Mouse (Mus musculus) granulocyte monocyte progenitor cell, adult 5-6 weeks (primary cell): ENCODE measurements around the gene Adamtsl1. TPM values are rescaled to one million over a fixed set of nuclear protein-coding genes. Genes with fewer than 3 reads are reported as not detected.

Source experiments
- ATAC-seq: replicated peaks from 2 replicates; pipeline ENCODE4 v1.8.0; 2016; ENCODE audit warnings: mild to moderate bottlenecking, moderate TSS enrichment, inconsistent platforms; ENCODE audit not compliant: poor library complexity, severe bottlenecking
- total RNA-seq, 2 experiments: library from RNA; stranded (forward) in 1 of 2; stranded (reverse) in 1 of 2; fragments of 200-712, 200-1000 nt in 1 of 2; fragments of >200 nt in 1 of 2; fragmentation: Nextera tagmentation in 1 of 2; gene quantifications; 2 replicates each; pipeline ENCODE4 v1.2.3; 2014 to 2017

Adamtsl1 gene
- total RNA-seq, 2 experiments from 2014 or later: not detected

GRCm38 (mm10) chr4:86353550-86353949, 839.6 kb downstream of the Adamtsl1 start:
- no peak for ATAC-seq

GRCm38 (mm10) chr4:86359398-86359797, 845.4 kb downstream of the Adamtsl1 start:
- ATAC-seq: no peak

GRCm38 (mm10) chr4:86369055-86369454, 855.1 kb downstream of the Adamtsl1 start:
- ATAC-seq: no peak

GRCm38 (mm10) chr4:86373166-86373565, 859.2 kb downstream of the Adamtsl1 start:
- no peak for ATAC-seq

- no peak for ATAC-seq
Observed at GRCm38 (mm10) chr4:86383124-86383523, 869.2 kb downstream of the Adamtsl1 start.

- no peak for ATAC-seq
Observed at GRCm38 (mm10) chr4:86385121-86385520, 871.1 kb downstream of the Adamtsl1 start.

- ATAC-seq: no peak
Observed at GRCm38 (mm10) chr4:86388430-86388829, 874.5 kb downstream of the Adamtsl1 start.

- no peak for ATAC-seq
Observed at GRCm38 (mm10) chr4:86391176-86391575, 877.2 kb downstream of the Adamtsl1 start.

- no peak for ATAC-seq
Observed at GRCm38 (mm10) chr4:86395636-86396035, 881.7 kb downstream of the Adamtsl1 start.

- no peak for ATAC-seq
Observed at GRCm38 (mm10) chr4:86396672-86397288, 882.8 kb downstream of the Adamtsl1 start.

- no peak for ATAC-seq
Observed at GRCm38 (mm10) chr4:86397470-86397869, 883.5 kb downstream of the Adamtsl1 start.

GRCm38 (mm10) chr4:86401116-86401515, 887.1 kb downstream of the Adamtsl1 start:
- no peak for ATAC-seq

- ATAC-seq: no peak
Observed at GRCm38 (mm10) chr4:86406501-86407199, 892.7 kb downstream of the Adamtsl1 start.

- no peak for ATAC-seq
Observed at GRCm38 (mm10) chr4:86407200-86407527, 893.2 kb downstream of the Adamtsl1 start.

- no peak for ATAC-seq
Observed at GRCm38 (mm10) chr4:86408421-86408820, 894.4 kb downstream of the Adamtsl1 start.

GRCm38 (mm10) chr4:86410946-86411345, 897.0 kb downstream of the Adamtsl1 start:
- ATAC-seq: no peak

- no peak for ATAC-seq
Observed at GRCm38 (mm10) chr4:86413388-86413787, 899.4 kb downstream of the Adamtsl1 start.

- ATAC-seq: no peak
Observed at GRCm38 (mm10) chr4:86416401-86417025, 902.5 kb downstream of the Adamtsl1 start.

GRCm38 (mm10) chr4:86422586-86422985, 908.6 kb downstream of the Adamtsl1 start:
- no peak for ATAC-seq

GRCm38 (mm10) chr4:86425581-86425980, 911.6 kb downstream of the Adamtsl1 start:
- no peak for ATAC-seq

- no peak for ATAC-seq
Observed at GRCm38 (mm10) chr4:86426549-86426948, 912.6 kb downstream of the Adamtsl1 start.

GRCm38 (mm10) chr4:86427312-86427711, 913.3 kb downstream of the Adamtsl1 start:
- ATAC-seq: no peak
